Mouse (Mus musculus) thymus, adult 2 months (tissue): Measurements from ENCODE around the gene Kcnq5.

ENCODE experiments used
- CTCF ChIP-seq: fragments of 200-500 bp; IDR thresholded peaks from 2 replicates; pipeline ENCODE4 v1.5.1; 2012; ENCODE audit warnings: mild to moderate bottlenecking, control low read depth, low read length, moderate library complexity, borderline replicate concordance; ENCODE audit not compliant: control insufficient read depth, poor library complexity, insufficient read depth; ENCODE audit errors: extremely low read depth
- POLR2A ChIP-seq: fragments of 200-500 bp; IDR thresholded peaks from 2 replicates; pipeline ENCODE4 v1.6.1; 2012; ENCODE audit warnings: mild to moderate bottlenecking, low read length, control low read depth, moderate library complexity; ENCODE audit not compliant: control insufficient read depth, poor library complexity, insufficient read depth; ENCODE audit errors: extremely low read depth

GRCm38 (mm10) chr1:21960421-21961250 is 1.1 kb downstream of the Kcnq5 start:
- TF ChIP-seq CTCF (no peak), POLR2A (no peak)
